Mouse (Mus musculus): ENCODE data around the gene Ldah.

GRCm38 (mm10) chr12:8306910-8307309, 99.0 kb downstream of the Ldah start:
- TF ChIP-seq POLR2A (IDR thresholded peaks at IDR 0.05; ENCODE audit: insufficient read depth, low read depth, low read length) (no peak), CTCF (IDR thresholded peaks at IDR 0.05) (no peak; the same call in 1 of the 2 replicates)

Measured in heart, adult 2 months (tissue).